ENCODE assay signal across 9 mouse cellular contexts in the genomic region with DNA sequence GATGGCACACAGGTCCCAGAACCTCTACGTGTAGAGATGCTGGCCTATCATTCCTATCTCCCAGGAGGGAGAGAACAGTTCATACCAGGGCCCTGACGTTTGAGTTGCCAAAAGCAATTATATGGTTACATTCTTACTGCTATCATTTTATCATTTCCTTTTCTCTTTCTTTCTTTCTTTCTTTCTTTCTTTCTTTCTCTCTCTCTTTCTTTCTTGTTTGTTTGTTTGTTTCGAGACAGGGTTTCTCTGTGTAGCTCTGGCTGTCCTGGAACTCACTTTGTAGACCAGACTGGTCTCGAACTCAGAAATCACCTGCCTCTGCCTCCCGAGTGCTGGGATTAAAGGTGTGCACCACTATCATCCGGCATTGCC. TPM values are rescaled to one million over a fixed set of nuclear protein-coding genes. Genes with fewer than 3 reads are reported as not detected.
DNase-seq lines count a peak whose midpoint lies in the region; ATAC-seq and TF ChIP-seq lines count a peak whose summit lies in the region.
"Not testable (repeated sequence)": the region's sequence is repeated elsewhere in the genome, so short reads cannot be mapped to it uniquely, and the experiment has no call there.
"Had no signal": no experiment of that assay in that cellular context is flagged by ENCODE, and none has a peak within 500 bp of the region (broad histone marks: within the 10 kb centered on the region; RNA-seq: fewer than 3 reads in every experiment).

A gene (minus strand): TSS at position 73 of the 372 bp plus-strand sequence.

- not testable (repeated sequence) for H3K36me3 ChIP-seq in forebrain, postnatal 0 days (ENCODE audit: insufficient read depth); heart, embryonic 16.5 days (ENCODE audit: control insufficient read depth, insufficient read depth); kidney, embryonic 14.5 days (ENCODE audit: control insufficient read depth, insufficient read depth, low read length); limb, embryonic 11.5 days (ENCODE audit: control insufficient read depth, insufficient read depth, low read length); lung, embryonic 15.5 days; neural tube, embryonic 13.5 days

- not testable (repeated sequence) for H3K27ac ChIP-seq in cortical plate, adult 2 months (ENCODE audit: insufficient read depth, low read length); forebrain, postnatal 0 days (ENCODE audit: low read depth, low read length); heart, embryonic 16.5 days (ENCODE audit: low read length); kidney, embryonic 14.5 days (ENCODE audit: low read depth, low read length); limb, embryonic 11.5 days (replicated peaks; ENCODE audit: low read depth, low read length); lung, embryonic 15.5 days; neural tube, embryonic 13.5 days (replicated peaks)

- not testable (repeated sequence) for H3K27me3 ChIP-seq in forebrain, postnatal 0 days (ENCODE audit: insufficient read depth, low read length); heart, embryonic 16.5 days (ENCODE audit: control insufficient read depth, insufficient read depth, low read length); kidney, embryonic 14.5 days (ENCODE audit: control insufficient read depth, insufficient read depth, low read length); limb, embryonic 11.5 days (ENCODE audit: control insufficient read depth, insufficient read depth, low read length); lung, embryonic 15.5 days; neural tube, embryonic 13.5 days

- not testable (repeated sequence) for H3K4me1 ChIP-seq in cortical plate, adult 2 months (ENCODE audit: control insufficient read depth, insufficient read depth, low read length); forebrain, postnatal 0 days (ENCODE audit: insufficient read depth); heart, embryonic 16.5 days (ENCODE audit: control insufficient read depth, insufficient read depth, low read length); kidney, embryonic 14.5 days (ENCODE audit: control insufficient read depth, insufficient read depth, low read length); limb, embryonic 11.5 days (ENCODE audit: control insufficient read depth, insufficient read depth, low read length); lung, embryonic 15.5 days; neural tube, embryonic 13.5 days (replicated peaks)

- not testable (repeated sequence) for TF ChIP-seq POLR2A in cortical plate, adult 2 months (IDR thresholded peaks at IDR 0.05; ENCODE audit: extremely low read depth, insufficient read depth, low read length)

- peak within 1 kb of the TSS; percentile 34 for H3K4me3 ChIP-seq in cortical plate, adult 2 months (ENCODE audit: insufficient read depth, low read length)
- H3K4me3 ChIP-seq in forebrain, postnatal 0 days (ENCODE audit: low read depth, low read length) = peak within 1 kb of the TSS; percentile 40
- H3K4me3 ChIP-seq in heart, embryonic 16.5 days (ENCODE audit: low read length) = peak within 1 kb of the TSS; percentile 55
- peak within 1 kb of the TSS; percentile 28 for H3K4me3 ChIP-seq in kidney, embryonic 14.5 days (ENCODE audit: low read length)
- peak within 1 kb of the TSS; percentile 33 for H3K4me3 ChIP-seq in limb, embryonic 11.5 days (ENCODE audit: low read depth, low read length)
- peak within 1 kb of the TSS; percentile 26 for H3K4me3 ChIP-seq in lung, embryonic 15.5 days
- H3K4me3 ChIP-seq in neural tube, embryonic 13.5 days = peak within 1 kb of the TSS; percentile 41

- ATAC-seq in forebrain, postnatal 0 days = 0 out of 2 replicates have a peak, but pooled peaks have one; percentile 23
- ATAC-seq in heart, embryonic 16.5 days (replicated peaks; ENCODE audit: extremely low read depth, insufficient read depth, low FRiP score); kidney, embryonic 14.5 days (ENCODE audit: low FRiP score, low TSS enrichment); limb, embryonic 11.5 days (ENCODE audit: insufficient number of reproducible peaks, low FRiP score, low TSS enrichment, low read depth); lung, embryonic 15.5 days (ENCODE audit: borderline replicate concordance, extremely low read depth, low FRiP score, low TSS enrichment); neural tube, embryonic 13.5 days (ENCODE audit: low read depth): not testable (repeated sequence)

- H3K9me3 ChIP-seq in forebrain, postnatal 0 days (ENCODE audit: low read length); heart, embryonic 16.5 days (replicated peaks; ENCODE audit: control insufficient read depth, low read length); kidney, embryonic 14.5 days (ENCODE audit: control insufficient read depth, low read length); limb, embryonic 11.5 days (ENCODE audit: control insufficient read depth, low read length); lung, embryonic 15.5 days; neural tube, embryonic 13.5 days: not testable (repeated sequence)

- peak within 1 kb of the TSS; percentile 61 for H3K9ac ChIP-seq in forebrain, postnatal 0 days
- H3K9ac ChIP-seq in heart, embryonic 16.5 days (ENCODE audit: low read length) = peak within 1 kb of the TSS; percentile 74
- peak within 1 kb of the TSS; percentile 36; the same call in 1 of the 2 replicates for H3K9ac ChIP-seq in kidney, embryonic 14.5 days (ENCODE audit: low read depth, low read length)
- H3K9ac ChIP-seq in limb, embryonic 11.5 days (ENCODE audit: low read length) = peak within 1 kb of the TSS; percentile 50
- peak within 1 kb of the TSS; percentile 18; the same call in 1 of the 2 replicates for H3K9ac ChIP-seq in lung, embryonic 15.5 days
- H3K9ac ChIP-seq in neural tube, embryonic 13.5 days = peak within 1 kb of the TSS; percentile 80

- TF ChIP-seq CTCF in cortical plate, adult 2 months (IDR thresholded peaks at IDR 0.05; ENCODE audit: extremely low read depth, insufficient read depth, low read length); forebrain, postnatal 0 days (IDR thresholded peaks at IDR 0.05; ENCODE audit: low read depth): not testable (repeated sequence)

- not testable (repeated sequence) for DNase-seq in forebrain, postnatal 0 days; limb, embryonic 11.5 days (ENCODE audit: low spot score)

- 63% methylated on average over 6 of the region's 6 CpGs for WGBS in forebrain, postnatal 0 days
- 64% methylated on average over 6 of the region's 6 CpGs for WGBS in heart, embryonic 16.5 days
- 62% methylated on average over 6 of the region's 6 CpGs for WGBS in kidney, embryonic 14.5 days
- 65% methylated on average over 6 of the region's 6 CpGs for WGBS in limb, embryonic 11.5 days
- WGBS in lung, embryonic 15.5 days = 59% methylated on average over 6 of the region's 6 CpGs
- 61% methylated on average over 6 of the region's 6 CpGs for WGBS in neural tube, embryonic 13.5 days

- H3K4me2 ChIP-seq in forebrain, postnatal 0 days (ENCODE audit: low read depth) = peak within 1 kb of the TSS; percentile 79
- peak within 1 kb of the TSS; percentile 89 for H3K4me2 ChIP-seq in heart, embryonic 16.5 days (ENCODE audit: low read depth, low read length)
- peak within 1 kb of the TSS; percentile 59 for H3K4me2 ChIP-seq in kidney, embryonic 14.5 days (replicated peaks; ENCODE audit: low read depth, low read length)
- H3K4me2 ChIP-seq in limb, embryonic 11.5 days (ENCODE audit: low read depth, severe bottlenecking) = peak within 1 kb of the TSS; percentile 71
- peak within 1 kb of the TSS; percentile 64 for H3K4me2 ChIP-seq in lung, embryonic 15.5 days
- peak within 1 kb of the TSS; percentile 66 for H3K4me2 ChIP-seq in neural tube, embryonic 13.5 days

RNA-seq across cellular contexts. Expression of the gene that starts here (rescaled TPM):
- 22.3 and 23.9 TPM in 2 replicates for polyA plus RNA-seq in cortical plate, adult 2 months (2012; rRNA removed)
- 0.76 and 2.4 TPM in 2 replicates for total RNA-seq in forebrain, postnatal 0 days (2014; rRNA removed)
- 9.6 and 15.8 TPM in 2 replicates for polyA plus RNA-seq in forebrain, postnatal 0 days (2015; fragmentation: Nextera tagmentation; extraction: Ambion mirVana)
- 1.00 and 2.1 TPM in 2 replicates for polyA plus RNA-seq in heart, embryonic 16.5 days (2015; fragmentation: Nextera tagmentation; extraction: Ambion mirVana)
- 1.3 TPM in 1 of 2 replicates, not detected in the other for polyA plus RNA-seq in kidney, embryonic 14.5 days (2014; fragmentation: Nextera tagmentation; extraction: Ambion mirVana)
- 0.64 and 1.2 TPM in 2 replicates for polyA plus RNA-seq in limb, embryonic 11.5 days (2014; fragmentation: Nextera tagmentation; extraction: Ambion mirVana)
- 0.60 and 0.69 TPM in 2 replicates for polyA plus RNA-seq in lung, embryonic 15.5 days (2015; fragmentation: Nextera tagmentation; extraction: Ambion mirVana)
- 8.9 and 9.7 TPM in 2 replicates for polyA plus RNA-seq in neural tube, embryonic 13.5 days (2015; fragmentation: Nextera tagmentation; extraction: Ambion mirVana)
- total RNA-seq: common myeloid progenitor, adult 5-6 weeks; neutrophil, adult 5-6 weeks had no signal

Comparison
In these comparisons a context has a peak if more than half of its experiments do, and no peak if none do; other contexts are left out.
1. H3K9ac ChIP-seq: peak in every context shown above with its lines; median percentile 80 in neural tube, embryonic 13.5 days; 74 in heart, embryonic 16.5 days; 61 in forebrain, postnatal 0 days; 50 in limb, embryonic 11.5 days; 36 in kidney, embryonic 14.5 days; 18 in lung, embryonic 15.5 days.